Mouse (Mus musculus) telencephalon, adult 2 months (tissue): ENCODE results near the gene Ikzf2.

Source experiments
- DNase-seq: peaks from one replicate; pipeline ENCODE4 v3.0.0-alpha.2; 2011; ENCODE audit warnings: low read depth, low spot score

Ikzf2 gene

GRCm38 (mm10) chr1:69591889-69592288, 95.2 kb downstream of the Ikzf2 start:
- no peak for DNase-seq

- DNase-seq: peak; percentile 8
Observed at GRCm38 (mm10) chr1:69591328-69591801, 95.7 kb downstream of the Ikzf2 start.

DNA sequence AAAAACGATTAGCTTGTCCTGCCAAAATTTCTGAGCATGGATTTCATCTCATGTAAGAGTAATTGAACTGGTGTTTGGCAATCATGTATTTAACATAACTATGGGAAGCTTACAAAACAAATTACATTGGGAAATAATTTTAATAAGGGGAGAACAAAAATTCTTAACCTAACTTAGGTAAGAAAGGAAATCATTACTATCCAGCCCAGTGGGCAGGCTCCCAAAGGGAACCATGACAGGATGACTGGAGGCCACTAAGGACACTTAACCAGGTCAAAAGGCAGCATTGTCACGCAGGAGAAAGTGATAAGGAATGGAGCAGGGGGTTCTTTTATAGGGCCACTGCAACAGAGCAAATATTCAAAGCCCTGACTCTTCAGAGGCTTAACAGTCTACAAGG, 101.5 kb downstream of the Ikzf2 start:
- no peak for DNase-seq

- DNase-seq: no peak
Observed at GRCm38 (mm10) chr1:69583932-69584659, 102.9 kb downstream of the Ikzf2 start.

DNA sequence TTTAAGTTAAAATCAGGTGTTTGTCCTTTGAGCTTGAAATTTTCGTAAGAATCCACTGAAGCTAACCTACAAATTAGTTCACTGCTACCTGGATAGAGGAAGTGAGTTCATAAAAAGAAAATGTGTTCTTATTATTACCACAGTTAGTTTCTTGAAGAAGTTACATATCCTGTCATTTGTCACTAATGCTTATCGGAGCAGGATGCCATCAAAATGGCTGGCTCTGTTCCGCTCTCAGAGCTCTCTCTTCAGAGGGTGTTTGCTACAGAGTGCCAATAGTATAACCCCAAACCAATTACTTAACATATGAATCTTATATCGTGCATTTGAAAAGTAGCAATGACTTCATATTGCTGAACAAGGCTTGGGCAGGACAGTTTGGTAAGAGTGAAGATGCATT, 108.1 kb downstream of the Ikzf2 start:
- DNase-seq: no peak

GRCm38 (mm10) chr1:69559443-69560090, 127.5 kb downstream of the Ikzf2 start:
- DNase-seq: no peak

DNA sequence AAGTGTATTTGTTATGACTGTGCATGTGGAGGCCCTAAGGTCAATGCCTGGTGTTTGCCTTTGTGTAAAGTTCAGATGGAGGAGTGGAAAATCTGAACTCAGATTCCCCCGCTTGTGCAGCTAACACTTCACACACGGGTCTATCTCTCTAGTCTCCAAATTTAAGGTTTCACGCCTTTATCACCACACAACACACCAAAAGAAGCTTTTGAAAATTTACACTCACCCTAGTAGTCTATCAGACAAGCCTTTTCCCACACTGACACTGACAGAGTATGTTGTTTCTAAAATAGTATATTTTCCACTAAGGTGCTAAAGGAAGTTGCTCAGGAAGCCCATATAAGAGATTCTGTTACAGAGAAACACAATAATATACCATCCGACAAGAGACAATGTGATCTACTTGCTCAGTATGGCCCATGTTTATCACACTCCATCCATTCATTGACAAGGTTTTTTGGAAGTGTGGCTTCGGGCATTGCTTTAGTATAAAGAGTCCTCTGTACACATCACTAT, 131.4 kb downstream of the Ikzf2 start:
- DNase-seq: no peak

- no peak for DNase-seq
Observed at GRCm38 (mm10) chr1:69549987-69550386, 137.1 kb downstream of the Ikzf2 start.

DNA sequence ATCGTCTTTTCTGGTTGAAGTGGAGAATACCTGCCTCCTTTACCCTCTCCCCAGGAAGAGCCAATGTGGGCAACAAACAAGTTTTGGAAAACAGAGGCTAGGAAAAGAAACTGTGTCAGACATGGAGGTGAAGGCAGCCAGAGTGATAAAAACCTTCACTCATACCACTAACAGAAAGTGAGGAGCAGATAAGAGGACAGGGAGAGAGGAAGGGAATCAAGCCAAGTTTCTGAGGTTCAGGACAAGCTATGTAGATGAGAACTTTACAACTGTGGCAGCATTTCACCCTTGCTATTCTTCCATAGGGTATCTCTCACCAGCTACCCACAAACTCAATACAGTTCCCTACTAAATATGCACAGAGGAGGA, 141.2 kb downstream of the Ikzf2 start:
- no peak for DNase-seq

DNA sequence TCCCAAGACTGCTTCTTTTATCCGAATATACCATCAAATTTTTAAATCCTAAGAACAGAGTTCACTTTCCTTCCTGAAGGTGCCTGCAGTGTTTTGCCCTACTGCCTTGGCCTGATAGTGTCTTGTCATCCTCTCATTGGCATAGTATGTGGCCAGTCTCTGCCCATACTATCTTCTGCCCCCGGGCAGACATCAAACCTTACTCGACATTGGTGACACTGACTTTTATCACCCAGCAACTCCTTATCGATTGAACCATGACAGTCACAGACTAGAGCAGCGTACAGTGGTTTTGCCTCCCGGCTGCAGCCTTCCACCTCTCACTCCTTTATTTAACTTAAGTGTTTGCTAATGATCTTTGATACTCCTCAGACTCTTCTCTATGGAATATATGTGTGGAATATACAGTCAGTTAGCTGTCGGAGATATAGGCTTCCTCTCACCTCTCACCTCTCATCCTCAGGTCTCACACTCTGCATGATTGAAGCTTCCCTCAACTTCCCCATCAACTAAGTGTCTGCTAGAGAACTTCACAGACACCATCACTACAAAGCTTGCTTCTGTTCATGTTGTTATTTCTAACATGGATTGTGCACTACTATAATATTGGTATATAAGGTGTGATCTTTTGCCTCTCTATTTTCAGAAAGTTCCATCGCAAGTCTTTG, 141.7 kb downstream of the Ikzf2 start:
- DNase-seq: no peak

GRCm38 (mm10) chr1:69543774-69544597, 143.1 kb downstream of the Ikzf2 start:
- DNase-seq: no peak

DNA sequence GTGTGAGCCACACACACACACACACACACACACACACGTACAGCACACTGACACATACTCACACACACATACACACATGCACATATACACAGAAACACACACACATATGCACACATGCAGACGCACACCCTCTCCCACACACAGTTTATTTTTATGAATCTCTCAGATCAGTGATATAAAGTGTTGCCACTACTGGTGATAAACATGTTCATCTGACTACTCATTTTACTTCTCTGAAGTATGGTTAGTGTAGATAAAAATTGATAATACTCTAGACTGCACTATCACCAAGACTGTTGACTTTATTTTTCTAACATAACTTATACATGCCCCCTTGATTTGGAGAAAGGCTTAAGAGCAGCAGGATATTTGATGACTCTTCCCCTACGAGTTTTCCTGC, 144.5 kb downstream of the Ikzf2 start:
- no peak for DNase-seq

DNA sequence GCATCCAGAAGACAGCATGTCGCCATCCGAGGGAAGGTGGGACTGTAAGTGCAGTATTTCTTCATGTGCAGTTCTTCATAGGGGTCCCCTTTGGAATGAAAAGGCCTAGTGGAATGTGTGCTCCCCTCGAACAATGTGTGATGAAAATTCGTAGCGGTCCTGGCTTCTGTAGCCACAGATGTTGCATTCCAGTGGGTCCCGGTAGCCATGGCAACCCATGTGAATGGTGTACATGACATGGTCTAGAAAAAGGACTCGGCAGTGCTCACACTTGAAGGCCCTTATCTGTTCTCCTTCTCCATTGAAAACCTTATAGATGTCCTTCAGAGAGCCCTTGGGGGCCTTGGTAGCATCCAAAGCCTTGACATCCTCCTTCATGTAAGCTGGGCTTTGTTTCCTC, 148.4 kb downstream of the Ikzf2 start:
- DNase-seq: no peak

GRCm38 (mm10) chr1:69537619-69538018, 149.4 kb downstream of the Ikzf2 start:
- DNase-seq: no peak

DNA sequence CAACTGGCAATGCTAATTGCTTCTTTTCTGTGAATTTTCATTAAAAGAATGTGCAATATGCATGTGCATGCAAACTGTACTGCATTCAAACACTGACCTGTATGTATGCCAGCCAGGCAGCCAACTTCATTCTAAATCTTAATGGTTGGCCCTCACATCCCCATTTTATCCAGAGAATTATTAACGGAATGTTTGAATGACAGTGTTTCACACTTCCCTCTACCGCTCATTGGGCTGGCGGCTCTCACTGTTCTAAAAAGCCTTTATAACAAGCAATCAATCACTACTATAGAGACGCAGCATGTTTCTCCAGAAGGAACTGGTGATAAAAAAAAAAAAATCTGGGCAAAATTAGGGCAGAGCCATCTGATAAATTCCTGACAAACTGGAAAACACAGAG, 151.5 kb downstream of the Ikzf2 start:
- no peak for DNase-seq

GRCm38 (mm10) chr1:69533048-69533447, 154.0 kb downstream of the Ikzf2 start:
- no peak for DNase-seq

DNA sequence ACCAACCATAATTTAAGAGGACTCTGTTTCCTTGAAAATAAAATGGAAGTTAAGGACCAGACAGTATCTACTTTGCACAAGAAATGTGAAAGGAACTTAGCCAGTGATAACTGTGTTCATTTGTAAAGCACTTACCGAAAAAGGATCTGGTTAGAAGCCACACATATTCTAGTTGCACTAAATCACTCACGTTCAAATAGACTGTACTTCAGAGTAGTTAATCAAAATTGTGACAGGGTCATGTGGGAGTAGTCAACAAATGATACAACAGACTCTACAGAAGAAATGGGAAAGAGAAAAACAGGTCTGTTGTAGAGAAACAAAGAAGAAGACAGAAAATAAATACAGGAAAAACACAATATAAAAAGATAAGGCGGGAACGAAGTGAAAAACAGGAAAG, 158.3 kb downstream of the Ikzf2 start:
- no peak for DNase-seq

DNA sequence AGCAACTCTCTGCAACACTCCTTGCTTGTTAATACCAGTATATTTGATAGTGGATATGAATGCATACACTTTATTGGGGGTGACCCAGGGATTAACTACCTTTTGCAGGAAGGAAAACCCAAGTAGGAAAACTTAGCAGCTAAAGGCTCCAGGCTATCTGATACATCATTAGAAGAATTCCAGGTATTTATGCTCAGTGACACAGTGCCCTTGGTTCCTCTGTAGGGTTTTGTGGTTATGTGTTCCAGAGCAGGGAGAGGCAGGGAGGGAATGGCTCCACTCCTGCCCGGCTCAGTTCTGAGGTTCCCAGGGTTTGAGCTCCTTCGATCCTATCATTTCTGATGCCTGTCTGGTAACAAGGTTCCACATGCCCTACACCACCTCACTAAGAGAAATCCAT, 165.4 kb downstream of the Ikzf2 start:
- DNase-seq: no peak

- peak; percentile 21 for DNase-seq
Observed at GRCm38 (mm10) chr1:69519356-69519755, 167.7 kb downstream of the Ikzf2 start.

DNA sequence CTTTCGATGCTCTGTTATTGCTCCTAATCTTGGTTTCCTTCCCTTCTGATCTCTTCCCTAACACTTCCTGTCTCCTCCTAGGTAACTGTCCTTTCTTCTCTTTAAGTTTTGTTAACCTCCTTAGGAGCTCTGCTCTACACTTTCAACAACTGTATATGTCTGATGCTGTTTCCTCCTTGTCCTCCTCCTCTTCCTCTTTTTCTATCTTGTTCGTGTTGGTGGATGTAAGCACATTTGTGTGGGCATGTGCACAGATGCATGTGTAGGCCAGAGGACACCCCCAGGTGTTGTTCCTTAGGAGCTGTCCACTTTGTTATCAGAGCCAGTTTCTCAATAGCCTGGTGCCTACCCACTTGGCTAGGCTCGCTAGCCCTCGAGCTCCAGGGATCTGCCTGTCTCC, 169.0 kb downstream of the Ikzf2 start:
- DNase-seq: no peak

GRCm38 (mm10) chr1:69516144-69516543, 170.9 kb downstream of the Ikzf2 start:
- DNase-seq: no peak
